Mouse (Mus musculus) lung, postnatal 14 days (tissue): ENCODE data around the gene Ap3b1.
A peak's percentile ranks its signal among the peaks of the same experiment; 100 is the strongest.

Experiments used
- DNase-seq: peaks from one replicate; pipeline ENCODE4 v3.0.0; 2021

Ap3b1 gene

GRCm38 (mm10) chr13:94459143-94459542, 100.4 kb downstream of the Ap3b1 start:
- no peak for DNase-seq

GRCm38 (mm10) chr13:94464221-94464620, 105.5 kb downstream of the Ap3b1 start:
- DNase-seq, result no peak

DNA sequence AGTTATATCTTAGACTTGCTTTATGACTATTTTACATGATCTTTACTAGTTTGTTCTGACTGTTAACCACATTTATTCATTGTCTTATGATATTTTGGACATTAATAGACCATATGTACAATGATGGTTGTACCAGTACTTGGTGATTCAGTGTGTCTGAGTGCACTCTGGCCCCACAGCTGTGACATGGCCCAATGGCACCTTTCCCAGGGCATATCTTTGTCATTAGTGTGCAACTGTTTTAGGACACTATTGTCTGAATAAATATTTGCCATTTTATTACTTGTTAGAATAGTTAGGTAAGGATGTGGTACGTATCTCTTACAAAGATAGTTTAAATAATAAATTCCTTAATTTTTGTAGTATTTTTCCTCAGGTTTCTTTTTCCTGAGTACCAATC, 109.8 kb downstream of the Ap3b1 start:
- DNase-seq, result no peak

DNA sequence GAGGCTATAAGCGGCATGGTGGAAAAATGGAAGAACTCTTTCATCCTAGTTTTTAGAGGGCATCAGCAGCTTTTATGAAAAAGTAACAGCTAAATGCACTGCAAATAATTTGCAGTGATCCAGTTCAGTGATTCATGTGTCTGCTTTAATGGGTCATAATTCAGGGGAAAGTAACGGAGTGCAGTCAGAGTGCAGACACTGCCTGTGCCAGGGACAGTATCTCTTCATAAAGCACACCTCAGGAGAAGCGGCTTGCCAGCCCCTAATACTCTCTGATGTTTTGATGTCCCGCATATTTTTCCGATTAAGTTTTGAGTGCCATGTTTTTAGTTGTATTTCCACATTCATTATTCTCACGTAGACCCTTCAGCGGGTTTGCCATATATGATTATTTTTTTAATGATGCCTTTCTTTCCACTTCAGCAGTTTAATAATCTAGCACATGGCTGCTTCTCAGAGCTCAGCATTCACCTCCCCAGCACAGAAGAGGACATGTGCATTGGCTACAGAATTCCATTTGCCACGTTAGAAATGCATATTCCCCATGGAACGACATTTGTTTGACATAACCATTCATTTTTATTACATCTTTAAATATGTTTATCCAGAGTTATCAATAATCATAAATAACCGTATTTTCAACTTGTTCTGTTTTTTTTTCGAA, 112.4 kb downstream of the Ap3b1 start:
- DNase-seq, result no peak

DNA sequence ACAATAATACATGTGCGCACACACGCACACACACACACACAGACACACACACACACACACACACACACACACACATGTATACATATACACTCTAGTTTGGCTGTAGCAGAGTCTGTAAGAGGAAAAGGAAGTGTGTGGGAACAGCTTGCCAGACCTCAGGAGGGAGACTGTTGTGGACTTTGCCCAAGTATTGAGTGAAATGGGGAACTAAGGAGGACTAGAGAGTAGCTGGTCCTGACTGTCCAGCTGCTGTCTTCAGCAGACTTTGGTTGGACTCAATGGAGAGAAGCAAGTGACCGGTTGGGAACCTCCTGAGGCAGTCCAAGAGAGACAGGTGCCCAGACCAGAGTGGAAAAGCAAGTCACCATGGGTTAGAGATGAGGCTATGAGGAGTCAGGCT, 117.4 kb downstream of the Ap3b1 start:
- DNase-seq, result no peak

DNA sequence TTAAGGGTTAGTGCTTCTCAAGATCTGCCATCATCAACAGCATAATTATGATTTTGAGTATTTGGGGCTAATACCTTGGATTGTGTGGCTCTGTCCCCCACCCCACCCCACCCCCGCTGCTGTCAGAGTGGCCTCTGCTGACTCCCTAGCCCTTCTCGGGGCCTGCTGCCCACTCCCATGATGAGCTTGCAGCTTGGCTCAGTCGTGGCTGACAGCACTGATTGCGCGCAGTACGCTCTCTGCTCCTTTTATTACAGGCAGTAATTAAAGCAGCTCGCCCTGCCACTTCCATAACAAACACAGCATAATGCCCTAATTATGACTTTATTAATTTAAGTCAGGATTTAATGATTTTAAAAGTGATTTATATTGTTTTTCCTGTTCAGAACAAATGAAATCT, 121.5 kb downstream of the Ap3b1 start:
- no peak for DNase-seq

DNA sequence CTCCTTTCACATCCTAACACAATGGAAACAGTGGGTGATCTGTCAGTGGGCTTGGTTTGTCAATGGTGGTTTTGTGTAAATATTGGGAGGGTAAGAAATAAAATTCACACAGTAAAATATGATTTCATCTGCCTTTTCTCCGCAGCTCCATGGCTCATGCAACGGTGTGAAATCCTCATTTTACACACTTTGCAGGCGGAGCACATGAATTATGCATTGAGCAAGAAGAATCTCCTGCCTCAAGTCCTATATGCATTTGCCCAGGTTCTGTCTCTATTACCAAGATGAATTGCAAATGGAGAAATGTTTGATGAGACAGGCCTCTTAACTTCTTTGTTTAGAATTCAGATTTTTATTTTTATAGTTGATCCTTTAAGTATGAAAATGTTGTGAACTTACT, 131.9 kb downstream of the Ap3b1 start:
- no peak for DNase-seq

GRCm38 (mm10) chr13:94491159-94491558, 132.4 kb downstream of the Ap3b1 start:
- no peak for DNase-seq

DNA sequence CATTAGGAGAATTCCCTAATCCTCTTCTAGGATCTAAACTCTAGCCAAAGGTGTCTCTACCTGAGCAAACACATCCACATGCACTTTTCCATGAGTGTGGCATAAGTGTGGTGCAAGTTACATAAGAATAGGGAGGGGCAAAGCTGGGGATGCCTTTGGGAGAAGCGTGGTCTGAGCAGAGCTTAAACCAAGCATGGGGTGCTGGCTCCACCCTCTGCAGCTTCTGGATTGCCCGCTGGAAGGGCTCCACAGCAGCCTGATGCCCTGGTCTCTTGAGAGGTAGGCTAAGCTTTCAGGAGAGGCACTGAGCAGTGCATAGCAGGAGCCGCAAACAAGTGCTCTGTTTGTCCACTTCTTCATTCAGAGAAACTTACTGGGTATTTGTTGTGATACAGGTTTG, 138.8 kb downstream of the Ap3b1 start:
- peak; percentile 21 for DNase-seq

- DNase-seq, result no peak
These were observed 147.7 kb downstream of the Ap3b1 start for GRCm38 (mm10) chr13:94506411-94506810.

- DNase-seq, result no peak
These were observed 149.6 kb downstream of the Ap3b1 start for GRCm38 (mm10) chr13:94508344-94508743.

DNA sequence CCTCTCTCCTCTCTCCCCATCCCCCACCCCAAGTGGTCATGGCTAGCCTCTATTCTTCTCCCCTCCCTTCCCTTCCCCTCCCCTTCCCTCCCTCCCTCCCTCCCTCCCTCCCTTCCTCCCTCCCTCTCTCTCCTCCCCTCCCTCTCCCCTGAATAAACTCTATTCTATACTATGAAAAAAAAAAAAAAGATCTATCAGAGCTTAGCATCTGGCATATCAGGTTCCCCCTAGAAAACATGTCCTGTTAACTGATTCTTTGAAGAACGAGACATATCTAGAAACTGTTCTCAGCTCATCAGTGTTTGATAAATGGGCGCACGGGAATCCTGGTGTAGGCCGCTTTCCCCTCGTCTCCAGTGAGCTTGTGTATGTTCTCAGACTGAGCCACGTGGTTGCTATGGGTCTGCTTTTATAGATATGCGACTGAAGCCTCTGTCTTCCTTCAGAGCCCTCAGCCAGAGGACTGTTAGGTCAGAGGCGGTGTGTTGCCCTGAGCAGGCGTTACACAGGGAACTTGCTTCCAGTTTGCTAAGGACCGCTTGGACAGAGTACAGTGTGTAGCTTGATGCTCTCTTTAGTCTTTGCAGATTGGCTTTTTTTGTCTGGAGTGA, 154.5 kb downstream of the Ap3b1 start:
- DNase-seq, result no peak

GRCm38 (mm10) chr13:94513898-94514297, 155.1 kb downstream of the Ap3b1 start:
- no peak for DNase-seq

DNA sequence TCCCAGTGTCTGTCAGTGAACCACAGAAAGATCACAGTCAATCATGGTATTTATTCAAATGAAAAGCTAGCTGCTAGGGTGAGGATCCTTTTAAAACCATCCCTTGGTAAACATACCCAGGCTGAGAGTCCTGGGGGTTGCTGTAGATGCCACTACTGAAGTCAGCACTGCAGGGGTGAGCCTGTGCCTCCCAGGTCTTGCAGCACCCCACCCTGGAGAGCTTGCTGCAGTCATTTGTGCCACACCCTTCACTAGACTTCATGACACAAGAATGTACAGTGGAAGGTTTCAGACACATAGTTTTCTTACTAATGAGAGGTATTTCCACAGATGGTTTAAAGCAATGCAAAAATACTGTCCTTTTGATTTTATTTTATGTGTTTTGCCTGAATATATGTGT, 156.2 kb downstream of the Ap3b1 start:
- DNase-seq, result no peak

DNA sequence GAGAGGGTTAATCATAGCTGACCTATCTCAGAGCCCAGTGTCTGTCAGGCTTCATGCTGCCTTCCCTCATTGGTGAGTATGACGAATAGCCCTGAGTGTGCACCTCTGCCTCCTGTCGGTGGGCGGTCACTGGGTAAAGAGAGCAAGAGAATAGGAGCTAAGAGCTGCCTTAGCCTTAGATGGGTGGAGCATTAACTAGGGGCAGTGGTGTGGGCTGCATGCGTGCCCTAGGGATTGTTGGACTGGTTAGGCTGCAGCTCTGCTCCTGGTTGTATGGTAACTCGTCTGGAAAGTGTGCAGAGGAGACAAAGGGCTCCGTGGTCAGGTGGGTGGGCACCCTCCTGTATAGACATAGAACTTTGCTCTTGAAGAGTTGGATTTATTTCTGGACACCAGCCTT, 157.8 kb downstream of the Ap3b1 start:
- DNase-seq, result no peak

GRCm38 (mm10) chr13:94518176-94518575, 159.4 kb downstream of the Ap3b1 start:
- no peak for DNase-seq

DNA sequence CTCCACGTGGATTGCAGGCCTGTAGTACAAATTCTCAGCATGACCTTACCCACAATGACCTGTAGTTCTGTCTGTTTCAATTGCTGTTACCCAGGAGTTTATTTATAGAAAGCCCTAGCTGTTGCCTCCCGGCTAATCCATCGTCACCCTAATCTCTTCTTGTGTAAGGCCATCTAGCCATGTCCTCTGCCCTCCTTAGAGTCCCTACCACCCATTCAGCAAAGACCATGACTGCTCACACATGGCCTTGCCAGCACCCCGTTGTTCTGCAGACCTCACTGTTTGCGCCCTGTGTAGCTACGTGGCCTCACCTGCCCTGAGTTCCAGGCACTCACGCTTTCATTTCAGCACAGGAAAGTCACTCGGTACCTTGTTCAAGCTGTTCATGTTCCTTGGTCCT, 160.5 kb downstream of the Ap3b1 start:
- DNase-seq, result no peak

- no peak for DNase-seq
These were observed 164.5 kb downstream of the Ap3b1 start for GRCm38 (mm10) chr13:94523213-94523612.

GRCm38 (mm10) chr13:94524669-94525238, 166.0 kb downstream of the Ap3b1 start:
- DNase-seq, result no peak

DNA sequence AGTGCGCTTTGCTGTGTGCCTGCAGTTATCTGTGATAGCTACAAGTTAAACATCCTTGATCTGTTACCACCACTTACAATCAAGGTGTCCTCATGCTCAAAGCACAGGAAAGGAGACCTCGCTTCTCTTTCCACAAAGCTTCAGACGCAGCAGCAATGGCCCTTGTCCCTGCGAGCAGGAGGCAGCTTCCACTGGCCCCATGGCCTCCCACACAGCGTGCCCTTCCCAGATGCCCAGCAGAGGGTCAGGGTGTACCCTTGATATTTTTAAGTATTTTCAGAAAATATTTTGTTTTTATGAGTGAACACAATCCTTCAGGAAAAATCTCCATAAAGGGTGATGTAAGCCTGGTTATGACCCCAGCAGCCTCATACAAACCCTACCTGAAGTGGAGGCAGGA, 170.4 kb downstream of the Ap3b1 start:
- DNase-seq, result no peak

DNA sequence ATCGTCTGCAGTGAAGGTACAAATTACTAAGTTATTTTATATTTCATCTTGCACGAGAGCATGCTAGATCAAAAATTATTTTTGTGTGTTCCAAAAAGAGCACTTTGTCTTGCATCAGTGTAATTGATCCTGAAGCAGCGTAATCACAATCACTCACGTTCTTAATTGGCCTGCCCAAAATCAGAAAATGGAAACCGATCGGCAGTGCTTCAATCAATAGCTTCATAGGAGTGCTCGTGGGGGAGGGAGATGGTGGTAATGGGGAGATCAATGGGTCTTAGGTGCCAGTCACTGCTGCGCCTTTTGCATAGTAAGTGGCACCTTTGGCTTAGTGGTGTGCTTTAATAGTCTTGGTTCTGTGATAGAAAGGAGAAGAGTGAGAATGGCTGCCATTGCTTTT, 174.8 kb downstream of the Ap3b1 start:
- no peak for DNase-seq

DNA sequence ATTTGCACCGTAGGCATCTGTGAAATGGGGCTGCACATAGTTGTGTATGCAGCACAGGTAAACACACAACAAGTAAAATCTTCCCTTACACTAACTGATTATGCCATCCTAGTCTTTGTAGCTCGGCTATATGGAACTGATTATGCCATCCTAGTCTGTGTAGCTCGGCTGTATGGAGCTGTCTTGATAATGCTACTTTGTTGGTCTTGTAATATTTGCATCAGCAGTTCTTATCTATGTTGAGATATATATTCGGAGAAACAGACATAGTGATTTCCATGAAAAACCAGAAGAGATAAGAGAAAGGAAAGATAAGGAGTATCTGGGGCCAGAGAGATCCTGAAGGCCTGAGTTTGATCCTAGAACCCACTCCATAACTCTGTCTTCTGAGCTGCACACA, 178.6 kb downstream of the Ap3b1 start:
- no peak for DNase-seq

DNA sequence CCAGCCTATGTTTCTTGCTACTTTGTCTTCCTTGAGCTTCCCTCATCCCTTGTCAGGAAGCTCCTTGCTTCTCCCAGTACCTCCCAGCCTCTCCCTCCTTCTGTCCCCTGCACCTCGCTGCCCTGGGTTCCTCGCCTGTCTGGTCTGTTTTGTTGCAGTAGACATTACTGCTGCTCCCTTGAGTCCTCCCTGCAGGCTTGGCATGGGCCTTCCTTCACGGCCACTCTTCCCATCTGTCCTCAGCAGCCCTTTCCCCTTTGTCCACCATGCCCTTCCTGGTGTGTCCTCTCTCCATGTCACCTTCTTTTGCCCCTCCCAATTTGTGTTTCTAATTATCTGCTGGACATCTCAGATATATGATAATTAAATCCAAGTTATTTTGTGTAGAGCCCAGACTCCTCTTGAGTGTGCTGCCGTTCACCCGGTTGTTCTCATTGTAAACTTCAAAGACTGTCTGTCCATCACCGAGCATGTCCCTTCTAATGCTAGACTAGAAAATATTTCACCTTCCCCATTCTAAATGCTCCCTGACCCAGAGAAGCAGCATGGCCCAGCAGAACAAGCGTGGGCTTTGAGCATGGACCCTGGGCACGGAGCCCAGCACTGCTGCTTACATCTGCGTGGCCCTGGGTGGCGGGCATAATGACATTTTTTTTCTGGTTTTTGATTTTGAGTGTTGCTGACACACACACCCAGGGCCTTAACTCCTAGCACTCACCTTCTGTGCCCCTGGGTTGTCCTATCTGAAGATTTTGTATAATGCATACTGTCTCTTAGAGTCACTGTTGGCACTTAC, 181.3 kb downstream of the Ap3b1 start:
- no peak for DNase-seq

- DNase-seq, result no peak
These were observed 183.3 kb downstream of the Ap3b1 start for GRCm38 (mm10) chr13:94542061-94542460.
